Mouse (Mus musculus): ENCODE data around the gene Ube3b.

- TF ChIP-seq MXI1 (IDR thresholded peaks at IDR 0.05; ENCODE audit: low read depth, low read length) (no peak), MAFK (IDR thresholded peaks at IDR 0.05; ENCODE audit: insufficient replicate concordance, low read length) (no peak), CTCF (conservative IDR thresholded peaks at IDR 0.05 in 1 of 2, IDR thresholded peaks at IDR 0.05 in 1 of 2; ENCODE audit: low read depth in 2 of 2, low read length in 2 of 2) (no peak), POLR2A (IDR thresholded peaks at IDR 0.05; ENCODE audit: low read depth, low read length) (no peak), POLR2AphosphoS2 (IDR thresholded peaks at IDR 0.05; ENCODE audit: low read depth, low read length) (no peak), TBP (conservative IDR thresholded peaks at IDR 0.05; ENCODE audit: low read depth, low read length) (no peak), USF1 (IDR thresholded peaks at IDR 0.05; ENCODE audit: low read depth, low read length) (no peak)
Measured at GRCm38 (mm10) chr5:114373174-114373573, 7.2 kb upstream of the Ube3b start.

All from CH12.LX (cell line).